Mouse (Mus musculus) cerebellum, adult 2 months (tissue): ENCODE measurements around the gene Mug1. TPM values are rescaled to one million over a fixed set of nuclear protein-coding genes. Genes with fewer than 3 reads are reported as not detected.
"Not testable (repeated sequence)": the region's sequence is repeated elsewhere in the genome, so short reads cannot be mapped to it uniquely, and the experiment has no call there.

Experiments used
- DNase-seq, 2 experiments: peaks; one replicate each; pipeline ENCODE4 v3.0.0; 2021
- H3K27ac ChIP-seq: fragments of 200-500 bp; 2 replicates; pipeline ENCODE4 v1.5.1; 2012; ENCODE audit warnings: low read length, control low read depth, inconsistent platforms; ENCODE audit not compliant: insufficient read depth
- H3K27me3 ChIP-seq: fragments of 200-500 bp; 2 replicates; pipeline ENCODE4 v1.6.1; 2012; ENCODE audit warnings: inconsistent platforms, mild to moderate bottlenecking, low read length, moderate library complexity; ENCODE audit not compliant: control insufficient read depth, insufficient read depth
- H3K4me1 ChIP-seq: fragments of 200-500 bp; 2 replicates; pipeline ENCODE4 v1.6.1; 2011; ENCODE audit warnings: low read length; ENCODE audit not compliant: control insufficient read depth, insufficient read depth
- H3K4me3 ChIP-seq: fragments of 200-500 bp; replicated peaks from 2 replicates; pipeline ENCODE3; 2011; ENCODE audit warnings: mild to moderate bottlenecking, low read depth, low read length, control low read depth; ENCODE audit not compliant: insufficient read depth
- CTCF ChIP-seq: fragments of 200-500 bp; IDR thresholded peaks from 2 replicates; pipeline ENCODE4 v1.5.1; 2011; ENCODE audit warnings: low read depth, mild to moderate bottlenecking, control low read depth, low read length, moderate library complexity, borderline replicate concordance; ENCODE audit not compliant: insufficient read depth
- POLR2A ChIP-seq: fragments of 200-500 bp; IDR thresholded peaks from 2 replicates; pipeline ENCODE4 v1.6.1; 2011; ENCODE audit warnings: low read length, control low read depth, borderline replicate concordance; ENCODE audit not compliant: insufficient read depth
- WGBS: fragments of 180-500 bp; shearing (Covaris S2); methylation state at CpG from one replicate; pipeline ENCODE4 v1.1.7; 2018; 5-methylcytosine and 5-hydroxymethylcytosine counted together
- polyA plus RNA-seq: library from polyadenylated mRNA; depleted of rRNA; stranded (reverse); fragments of >200 nt; gene quantifications from 2 replicates; pipeline ENCODE4 v1.2.3, GENCODE M21; 2012; rRNA removed

Gene Mug1
- 0.02 TPM in 1 of 2 replicates, not detected in the other for polyA plus RNA-seq

- DNase-seq, H3K27me3 ChIP-seq, H3K27ac ChIP-seq, H3K4me3 ChIP-seq, H3K4me1 ChIP-seq: not testable (repeated sequence)
- 78% methylated on average over 4 of the region's 4 CpGs for WGBS
Measured at GRCm38 (mm10) chr6:121838271-121838670, at the start of gene Mug1. TSS of gene Mug1 (plus strand) at chr6:121838541.

- H3K4me1 ChIP-seq = no peaks in the 10 kb centered on the region
- no peaks in the 10 kb centered on the region for H3K27me3 ChIP-seq
- no peak overlapping the region for H3K4me3 ChIP-seq
- 70% methylated on average over 4 of the region's 4 CpGs for WGBS
- no peak for DNase-seq
- TF ChIP-seq POLR2A (no peak), CTCF (no peak)
- no peak overlapping the region for H3K27ac ChIP-seq
Measured at GRCm38 (mm10) chr6:121828034-121828433, 10.3 kb upstream of the Mug1 start.

- 93% methylated on average over 1 of the region's 1 CpGs for WGBS
- Histone ChIP-seq H3K27ac (no peak overlapping the region), H3K4me3 (no peak overlapping the region), H3K27me3 (no peaks in the 10 kb centered on the region), H3K4me1 (no peaks in the 10 kb centered on the region)
- DNase-seq = no peak
- TF ChIP-seq POLR2A (no peak), CTCF (no peak)
Measured at GRCm38 (mm10) chr6:121836361-121836760, 2.0 kb upstream of the Mug1 start.

GRCm38 (mm10) chr6:121848378-121848777 is 10.0 kb downstream of the Mug1 start:
- Histone ChIP-seq H3K27me3 (no peaks in the 10 kb centered on the region), H3K27ac (no peak overlapping the region), H3K4me1 (no peaks in the 10 kb centered on the region), H3K4me3 (no peak overlapping the region)
- DNase-seq = no peak
- whole genome bisulfite sequencing = 36% methylated on average over 1 of the region's 1 CpGs
- TF ChIP-seq POLR2A (no peak), CTCF (no peak)

Other genes starting within 250 kb of the Mug1 start
- 17.8 and 25.0 TPM in 2 replicates for gene A2m, start 203.2 kb upstream of the Mug1 start, polyA plus RNA-seq
- not detected in 2 replicates for gene Gm7298, start 105.6 kb upstream of the Mug1 start, polyA plus RNA-seq
- not detected in 2 replicates for gene Mug2, start 168.2 kb downstream of the Mug1 start, polyA plus RNA-seq